Mouse (Mus musculus) CH12.LX (cell line): ENCODE data around the gene Usp1. TPM values are rescaled to one million over a fixed set of nuclear protein-coding genes. Genes with fewer than 3 reads are reported as not detected.

Source experiments
- DNase-seq: peaks from one replicate; pipeline ENCODE4 v3.0.0-alpha.2; 2013; ENCODE audit errors: extremely low read depth
- H3K27ac ChIP-seq: 2 replicates; pipeline ENCODE4 v1.5.1; 2012; ENCODE audit warnings: low read depth, mild to moderate bottlenecking, control low read depth, moderate library complexity; ENCODE audit not compliant: insufficient read depth
- H3K27me3 ChIP-seq: replicated peaks from 2 replicates; pipeline ENCODE3; 2012; ENCODE audit warnings: inconsistent platforms
- H3K36me3 ChIP-seq, 2 experiments: replicated peaks in 1 of 2; 2 replicates each; pipeline versions ENCODE3 to v1.6.1; 2012; ENCODE audit warnings: inconsistent platforms in 1 of 2, low read length in 1 of 2, mild to moderate bottlenecking in 1 of 2, mixed read lengths in 1 of 2, moderate library complexity in 1 of 2; ENCODE audit not compliant: control insufficient read depth in 1 of 2, insufficient read depth in 1 of 2
- H3K4me1 ChIP-seq, 2 experiments: 2 replicates each; pipeline ENCODE4 v1.6.1; 2012; ENCODE audit warnings: inconsistent platforms in 1 of 2, moderate library complexity in 1 of 2; ENCODE audit not compliant: insufficient read depth in 2 of 2, control insufficient read depth in 1 of 2
- H3K4me2 ChIP-seq: 2 replicates; pipeline ENCODE4 v1.6.1; 2012; ENCODE audit warnings: low read depth, mild to moderate bottlenecking, control low read depth; ENCODE audit not compliant: poor library complexity, insufficient read depth, severe bottlenecking
- H3K4me3 ChIP-seq, 3 experiments: fragments of 150-350 bp in 1 of 3; sonication (generic) in 1 of 3; replicated peaks in 1 of 3; 2 replicates each; pipeline versions ENCODE3 to v1.5.1; 2011 to 2012; ENCODE audit warnings: low read depth in 2 of 3, low read length in 2 of 3, mild to moderate bottlenecking in 2 of 3, moderate library complexity in 2 of 3, control low read depth in 1 of 3, improper control_type of control experiment in 1 of 3, inconsistent platforms in 1 of 3, mixed read lengths in 1 of 3; ENCODE audit not compliant: poor library complexity in 1 of 3
- H3K79me2 ChIP-seq: replicated peaks from 2 replicates; pipeline ENCODE4 v1.6.1; 2012; ENCODE audit warnings: mild to moderate bottlenecking, moderate library complexity; ENCODE audit not compliant: control insufficient read depth, poor library complexity, insufficient read depth, severe bottlenecking; ENCODE audit errors: extremely low read depth
- H3K9ac ChIP-seq: 2 replicates; pipeline ENCODE4 v1.6.1; 2012; ENCODE audit warnings: low read depth, mild to moderate bottlenecking, control low read depth, moderate library complexity; ENCODE audit not compliant: insufficient read depth
- H3K9me3 ChIP-seq: replicated peaks from 2 replicates; pipeline ENCODE3; 2012; ENCODE audit warnings: low read length, inconsistent platforms, mixed read lengths
- CHD2 ChIP-seq: IDR thresholded peaks from 2 replicates; pipeline ENCODE4 v1.6.1; 2011; ENCODE audit warnings: low read length, improper control_type of control experiment
- MAFK ChIP-seq: IDR thresholded peaks from 2 replicates; pipeline ENCODE4 v1.6.1; 2011; ENCODE audit warnings: low read length, improper control_type of control experiment; ENCODE audit not compliant: insufficient replicate concordance
- PAX5 ChIP-seq: IDR thresholded peaks from 2 replicates; pipeline ENCODE4 v1.6.1; 2012; ENCODE audit warnings: low read length, inconsistent platforms, mixed read lengths
- POLR2AphosphoS2 ChIP-seq: IDR thresholded peaks from 2 replicates; pipeline ENCODE4 v1.6.1; 2011; ENCODE audit warnings: low read depth, low read length, improper control_type of control experiment
- RCOR1 ChIP-seq: conservative IDR thresholded peaks from 2 replicates; pipeline ENCODE4 v1.6.1; 2012; ENCODE audit warnings: low read depth, mild to moderate bottlenecking, inconsistent platforms, low read length, improper control_type of control experiment
- UBTF ChIP-seq: IDR thresholded peaks from 2 replicates; pipeline ENCODE4 v1.6.1; 2012; ENCODE audit warnings: low read depth, mild to moderate bottlenecking, inconsistent platforms, low read length, improper control_type of control experiment, moderate library complexity
- ZC3H11A ChIP-seq: IDR thresholded peaks from 2 replicates; pipeline ENCODE4 v1.6.1; 2012; ENCODE audit warnings: low read depth, mild to moderate bottlenecking, inconsistent platforms, low read length, improper control_type of control experiment
- dilution Hi-C: fragments of 300-500 bp; cut with MboI; formaldehyde crosslinking; loops from 2 replicates; pipeline ENCODE4 v1.14.3; 2020; ENCODE audit warnings: low sequenced_read_pairs; ENCODE audit not compliant: extremely low pct_unique_long_range_greater_than_20kb, extremely low pct_ligation_motif_present
- in situ Hi-C: fragments of 300-500 bp; cut with MboI; formaldehyde crosslinking; loops from 3 replicates; pipeline ENCODE4 v1.14.3; 2019; ENCODE audit warnings: low sequenced_read_pairs, low pct_ligation_motif_present, low pct_unique_long_range_greater_than_20kb, mixed read lengths
- polyA plus RNA-seq: library from polyadenylated mRNA; unstranded; fragments of >175 nt; gene quantifications from 2 replicates; pipeline ENCODE4 v1.2.1, GENCODE M21; 2012; ENCODE audit warnings: low read depth; ENCODE audit not compliant: insufficient read length
- total RNA-seq, 2 experiments: library from RNA; depleted of rRNA; stranded (reverse); fragments of 300-350 nt in 1 of 2; fragments of >200 nt in 1 of 2; gene quantifications; 2 replicates each; pipeline ENCODE4 v1.2.3; 2012 to 2014

Gene Usp1
- total and polyA plus RNA-seq, 3 experiments = 40.9 to 142 (median 115) TPM

DNA sequence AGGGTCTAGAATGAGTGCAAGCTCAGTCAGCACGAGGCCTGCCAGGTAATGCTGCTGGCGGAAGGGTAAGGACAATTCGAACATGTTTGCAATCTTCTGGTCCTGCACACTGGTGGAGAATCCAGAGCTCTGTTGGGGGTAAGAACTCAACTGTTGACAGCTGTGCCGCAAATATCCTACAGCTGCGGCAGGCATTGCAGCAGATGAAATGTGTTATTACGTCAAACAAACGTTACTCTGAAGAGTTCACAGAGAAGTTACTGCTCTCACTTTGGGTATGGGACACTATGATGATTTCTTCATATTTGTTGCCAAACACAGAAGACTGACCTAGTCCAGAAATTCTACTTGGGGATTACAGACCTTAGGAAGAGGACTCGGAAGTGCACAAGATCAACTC is 61.1 kb downstream of the Usp1 start:
- no peak for DNase-seq
- Histone ChIP-seq H3K4me3 (no peak overlapping the region), H3K36me3 (no peaks in the 10 kb centered on the region), H3K4me2 (no peak overlapping the region), H3K9me3 (no peaks in the 10 kb centered on the region), H3K27ac (no peak overlapping the region)
- dilution Hi-C loops (no loop called here), in situ Hi-C loops (no loop called here)
- TF ChIP-seq PAX5 (no peak), MAFK (no peak), CHD2 (no peak), UBTF (no peak), RCOR1 (no peak), ZC3H11A (no peak), POLR2AphosphoS2 (no peak)
- TF ChIP-seq, all 38 proteins: peak for 0
- Histone ChIP-seq H3K27me3 (no peaks in the 10 kb centered on the region), H3K9ac (no peak overlapping the region), H3K79me2 (no peaks in the 10 kb centered on the region), H3K4me1 (no peaks in the 10 kb centered on the region)

Other genes starting within 250 kb of the Usp1 start
- not detected in 2 replicates for gene L1td1, start 197.1 kb upstream of the Usp1 start, total RNA-seq (2012; rRNA removed)
- gene L1td1, start 197.1 kb upstream of the Usp1 start, total RNA-seq (2014; rRNA removed) = not detected in 2 replicates
- not detected in 2 replicates for gene L1td1, start 197.1 kb upstream of the Usp1 start, polyA plus RNA-seq
- gene Kank4, start 106.3 kb upstream of the Usp1 start, total RNA-seq (2012; rRNA removed) = not detected in 2 replicates
- gene Kank4, start 106.3 kb upstream of the Usp1 start, total RNA-seq (2014; rRNA removed) = not detected in 2 replicates
- not detected in 2 replicates for gene Kank4, start 106.3 kb upstream of the Usp1 start, polyA plus RNA-seq
- not detected in 2 replicates for gene I0C0044D17Rik, start 100.0 kb upstream of the Usp1 start, total RNA-seq (2012; rRNA removed)
- gene I0C0044D17Rik, start 100.0 kb upstream of the Usp1 start, total RNA-seq (2014; rRNA removed) = not detected in 2 replicates
- gene I0C0044D17Rik, start 100.0 kb upstream of the Usp1 start, polyA plus RNA-seq = not detected in 2 replicates
- not detected in 2 replicates for gene Angptl3, start 107.1 kb downstream of the Usp1 start, total RNA-seq (2012; rRNA removed)
- not detected in 2 replicates for gene Angptl3, start 107.1 kb downstream of the Usp1 start, total RNA-seq (2014; rRNA removed)
- not detected in 2 replicates for gene Angptl3, start 107.1 kb downstream of the Usp1 start, polyA plus RNA-seq
- gene Dock7, start 197.1 kb downstream of the Usp1 start, total RNA-seq (2012; rRNA removed) = 0.04 and 0.30 TPM in 2 replicates
- gene Dock7, start 197.1 kb downstream of the Usp1 start, total RNA-seq (2014; rRNA removed) = not detected in 2 replicates
- not detected in 2 replicates for gene Dock7, start 197.1 kb downstream of the Usp1 start, polyA plus RNA-seq